Mouse (Mus musculus) ES-E14 (cell line): Measurements from ENCODE around the gene Aox4. TPM values are rescaled to one million over a fixed set of nuclear protein-coding genes. Genes with fewer than 3 reads are reported as not detected.

Experiments used
- DNase-seq: peaks from one replicate; pipeline ENCODE4 v3.0.0-alpha.2; 2013; ENCODE audit warnings: low read depth, low spot score
- H3K27ac ChIP-seq: 2 replicates; pipeline ENCODE4 v1.5.1; 2012; ENCODE audit warnings: low read depth, mild to moderate bottlenecking, low read length, moderate library complexity, mixed read lengths; ENCODE audit not compliant: poor library complexity, insufficient read depth, severe bottlenecking
- H3K36me3 ChIP-seq: 2 replicates; pipeline ENCODE4 v1.6.1; 2012; ENCODE audit warnings: mild to moderate bottlenecking, low read length, moderate library complexity, mixed read lengths; ENCODE audit not compliant: control insufficient read depth, poor library complexity, insufficient read depth, severe bottlenecking
- H3K4me1 ChIP-seq, 2 experiments: fragments of 150-350 bp in 1 of 2; sonication (generic) in 1 of 2; 2 replicates each; pipeline ENCODE4 v1.6.1; 2012; ENCODE audit warnings: low read length in 2 of 2, mild to moderate bottlenecking in 1 of 2, mixed read lengths in 1 of 2; ENCODE audit not compliant: control insufficient read depth in 2 of 2, insufficient read depth in 2 of 2, poor library complexity in 1 of 2
- H3K4me3 ChIP-seq, 2 experiments: fragments of 150-350 bp in 1 of 2; sonication (generic) in 1 of 2; 2 replicates each; pipeline ENCODE4 v1.5.1; 2012; ENCODE audit warnings: low read length in 2 of 2, low read depth in 1 of 2, mild to moderate bottlenecking in 1 of 2, mixed read lengths in 1 of 2; ENCODE audit not compliant: insufficient read depth in 1 of 2, poor library complexity in 1 of 2, severe bottlenecking in 1 of 2
- H3K9ac ChIP-seq: 2 replicates; pipeline ENCODE4 v1.6.1; 2012; ENCODE audit warnings: low read depth, mild to moderate bottlenecking, low read length, mixed read lengths; ENCODE audit not compliant: poor library complexity, insufficient read depth, severe bottlenecking
- H3K9me3 ChIP-seq: fragments of 150-350 bp; sonication (generic); 2 replicates; pipeline ENCODE4 v1.6.1; 2012; ENCODE audit warnings: low read depth, mild to moderate bottlenecking, low read length; ENCODE audit not compliant: control insufficient read depth, insufficient read depth
- CHD2 ChIP-seq: IDR thresholded peaks from 2 replicates; pipeline ENCODE4 v1.6.1; 2014; ENCODE audit warnings: mild to moderate bottlenecking, low read depth, low read length, inconsistent platforms
- HCFC1 ChIP-seq: IDR thresholded peaks from 2 replicates; pipeline ENCODE4 v1.6.1; 2012; ENCODE audit warnings: low read length, inconsistent platforms, borderline replicate concordance; ENCODE audit not compliant: insufficient read depth
- MAFK ChIP-seq: IDR thresholded peaks from 2 replicates; pipeline ENCODE4 v1.6.1; 2014; ENCODE audit warnings: mild to moderate bottlenecking, low read depth, low read length, inconsistent platforms; ENCODE audit not compliant: insufficient read depth
- ZC3H11A ChIP-seq: IDR thresholded peaks from 2 replicates; pipeline ENCODE4 v1.6.1; 2012; ENCODE audit warnings: low read depth, mild to moderate bottlenecking, inconsistent platforms, low read length, borderline replicate concordance
- ZNF384 ChIP-seq: IDR thresholded peaks from 2 replicates; pipeline ENCODE4 v1.6.1; 2012; ENCODE audit warnings: low read depth, low read length, inconsistent platforms
- in situ Hi-C, 2 experiments: fragments of 600-800 bp; cut with MboI; formaldehyde crosslinking; loops; one replicate each; pipeline ENCODE4 v1.15.1; 2025; ENCODE audit warnings: low sequenced_read_pairs in 2 of 2, inconsistent platforms in 1 of 2; ENCODE audit not compliant: unreplicated experiment in 2 of 2
- total RNA-seq: library from RNA; depleted of rRNA; stranded (reverse); fragments of 300-350 nt; gene quantifications from 2 replicates; pipeline ENCODE4 v1.2.3, GENCODE M21; 2012; rRNA removed

The Aox4 gene
- 0.21 and 0.49 TPM in 2 replicates for total RNA-seq

GRCm38 (mm10) chr1:58210203-58210602 is at the start of gene Aox4:
Gene Aox4, plus strand, starts transcription at chr1:58210397.
- no peaks in the 10 kb centered on the region for H3K4me1 ChIP-seq
- no peak within 1 kb of the TSS for H3K9ac ChIP-seq
- TF ChIP-seq ZNF384 = no peak
- no peak for TF ChIP-seq MAFK
- TF ChIP-seq CHD2 = no peak
- no peak for TF ChIP-seq ZC3H11A
- TF ChIP-seq HCFC1 = no peak
- H3K27ac ChIP-seq = no peak within 1 kb of the TSS
- in situ Hi-C loops = no loop called here
- no peak for DNase-seq
- H3K9me3 ChIP-seq = no peaks in the 10 kb centered on the region
- H3K4me3 ChIP-seq = no peak within 1 kb of the TSS
- H3K36me3 ChIP-seq = no peaks in the 10 kb centered on the region

GRCm38 (mm10) chr1:58169893-58170292 is 40.3 kb upstream of the Aox4 start:
- H3K9ac ChIP-seq = no peak overlapping the region
- in situ Hi-C loops = no loop called here
- no peaks in the 10 kb centered on the region for H3K9me3 ChIP-seq
- no peaks in the 10 kb centered on the region for H3K36me3 ChIP-seq
- H3K4me1 ChIP-seq = no peaks in the 10 kb centered on the region
- no peak overlapping the region for H3K27ac ChIP-seq
- no peak for DNase-seq
- TF ChIP-seq ZNF384 (no peak), HCFC1 (no peak), ZC3H11A (no peak), CHD2 (no peak), MAFK (no peak)
- H3K4me3 ChIP-seq = no peak overlapping the region

GRCm38 (mm10) chr1:58188514-58189175 is 21.6 kb upstream of the Aox4 start:
- H3K36me3 ChIP-seq = no peaks in the 10 kb centered on the region
- peaks cover 4 to 5% of the 10 kb centered on the region in 2 experiments; a peak in 2 of 4 replicates for H3K4me1 ChIP-seq
- no peak overlapping the region for H3K4me3 ChIP-seq
- no peak overlapping the region for H3K9ac ChIP-seq
- TF ChIP-seq HCFC1 (no peak), ZNF384 (no peak), ZC3H11A (no peak), CHD2 (no peak), MAFK (no peak)
- in situ Hi-C loops = no loop called here
- H3K9me3 ChIP-seq = no peaks in the 10 kb centered on the region
- DNase-seq = no peak
- H3K27ac ChIP-seq = no peak overlapping the region

- Histone ChIP-seq H3K27ac (no peak overlapping the region), H3K9ac (no peak overlapping the region), H3K4me3 (no peak overlapping the region), H3K4me1 (peaks cover 0 to 4% of the 10 kb centered on the region in 2 experiments; a peak in 1 of 4 replicates), H3K36me3 (no peaks in the 10 kb centered on the region), H3K9me3 (no peaks in the 10 kb centered on the region)
- in situ Hi-C loops = no loop called here
- DNase-seq = no peak
- TF ChIP-seq MAFK = no peak
- TF ChIP-seq HCFC1 = no peak
- TF ChIP-seq ZNF384 = no peak
- TF ChIP-seq ZC3H11A = no peak
Measured at GRCm38 (mm10) chr1:58194317-58194716, 15.9 kb upstream of the Aox4 start.

- Histone ChIP-seq H3K9ac (no peak overlapping the region), H3K4me3 (no peak overlapping the region)
- in situ Hi-C loops = no loop called here
Measured at GRCm38 (mm10) chr1:58194988-58195387, 15.2 kb upstream of the Aox4 start.

More at GRCm38 (mm10) chr1:58194988-58195387, 15.2 kb upstream of the Aox4 start:
- no peak for TF ChIP-seq MAFK
- TF ChIP-seq HCFC1 = no peak
- no peak for TF ChIP-seq CHD2
- no peak for TF ChIP-seq ZC3H11A
- TF ChIP-seq ZNF384 = no peak
- H3K9me3 ChIP-seq = no peaks in the 10 kb centered on the region
- peaks cover 0 to 4% of the 10 kb centered on the region in 2 experiments; a peak in 1 of 4 replicates for H3K4me1 ChIP-seq
- no peak overlapping the region for H3K27ac ChIP-seq
- DNase-seq = no peak
- no peaks in the 10 kb centered on the region for H3K36me3 ChIP-seq
